Mouse (Mus musculus) hindbrain, embryonic 15.5 days (tissue): Measurements from ENCODE around the gene Zfp36l2. TPM values are rescaled to one million over a fixed set of nuclear protein-coding genes. Genes with fewer than 3 reads are reported as not detected.
"Not testable (repeated sequence)": the region's sequence is repeated elsewhere in the genome, so short reads cannot be mapped to it uniquely, and the experiment has no call there.

Experiments used
- ATAC-seq: fragments of 200-750 bp; cut with Nextera tagmentation; 2 replicates; pipeline ENCODE4 v1.8.0; 2017; ENCODE audit warnings: low read depth, moderate number of reproducible peaks, moderate TSS enrichment; ENCODE audit not compliant: low FRiP score
- H3K27ac ChIP-seq: fragments of 300-500 bp; sonication (generic); replicated peaks from 2 replicates; pipeline ENCODE4 v1.5.1; 2015; ENCODE audit warnings: mild to moderate bottlenecking, inconsistent platforms
- H3K27me3 ChIP-seq: fragments of 300-500 bp; sonication (generic); 2 replicates; pipeline ENCODE4 v1.6.1; 2015; ENCODE audit warnings: control low read depth, inconsistent platforms
- H3K36me3 ChIP-seq: fragments of 300-500 bp; sonication (generic); 2 replicates; pipeline ENCODE4 v1.6.1; 2015; ENCODE audit warnings: control low read depth, inconsistent platforms
- H3K4me1 ChIP-seq: fragments of 300-500 bp; sonication (generic); replicated peaks from 2 replicates; pipeline ENCODE4 v1.6.1; 2015; ENCODE audit warnings: control low read depth, inconsistent platforms
- H3K4me2 ChIP-seq: fragments of 300-500 bp; sonication (generic); 2 replicates; pipeline ENCODE4 v1.6.1; 2015; ENCODE audit warnings: moderate library complexity, mild to moderate bottlenecking, inconsistent platforms
- H3K4me3 ChIP-seq: fragments of 300-500 bp; sonication (generic); 2 replicates; pipeline ENCODE4 v1.5.1; 2015; ENCODE audit warnings: mild to moderate bottlenecking, inconsistent platforms
- H3K9ac ChIP-seq: fragments of 300-500 bp; sonication (generic); 2 replicates; pipeline ENCODE4 v1.6.1; 2015; ENCODE audit warnings: inconsistent platforms
- H3K9me3 ChIP-seq: fragments of 300-500 bp; sonication (generic); 2 replicates; pipeline ENCODE4 v1.6.1; 2016; ENCODE audit warnings: control low read depth, inconsistent platforms
- WGBS: fragments of 180-500 bp; shearing (Covaris S2); methylation state at CpG from one replicate; pipeline ENCODE4 v1.1.7; 2015; 5-methylcytosine and 5-hydroxymethylcytosine counted together
- polyA plus RNA-seq: library from polyadenylated mRNA; unstranded; fragments of >200 nt; fragmentation: Nextera tagmentation; extraction: Ambion mirVana; gene quantifications from 2 replicates; pipeline ENCODE4 v1.2.1, GENCODE M21; 2015

Zfp36l2 gene
- polyA plus RNA-seq, 1 experiment from 2014 or later = 5.1 TPM

DNA sequence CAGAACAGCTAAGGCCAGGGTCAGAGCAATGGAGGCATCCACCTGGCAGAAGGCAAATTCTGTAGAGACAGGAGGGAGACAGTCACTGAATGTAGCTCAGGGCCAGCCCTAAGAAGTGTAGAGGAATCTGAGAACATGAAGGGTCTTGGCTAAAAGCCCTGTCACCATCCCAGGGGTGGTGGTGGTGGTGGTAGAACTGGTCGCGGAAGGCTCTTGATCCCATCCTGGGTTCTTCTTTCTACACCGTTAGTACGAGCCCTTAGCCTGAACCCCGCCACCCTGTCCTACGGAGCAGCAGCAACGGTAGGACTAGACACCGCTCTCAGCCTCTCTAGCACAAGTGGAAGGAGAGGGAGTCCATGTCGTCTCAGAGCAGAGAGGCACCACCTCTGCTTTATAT is 5.7 kb upstream of the Zfp36l2 start:
- WGBS = 92% methylated on average over 9 of the region's 9 CpGs
- H3K4me2 ChIP-seq = no peak overlapping the region

GRCm38 (mm10) chr17:84191946-84192345 is 4.2 kb upstream of the Zfp36l2 start:
- no peak for ATAC-seq

More for the DNA sequence above, 5.7 kb upstream of the Zfp36l2 start:
- Histone ChIP-seq H3K9me3 (no peaks in the 10 kb centered on the region), H3K9ac (no peak overlapping the region), H3K27ac (no peak overlapping the region), H3K36me3 (0 out of 2 replicates have a peak, but pooled peaks cover 2% of the 10 kb centered on the region), H3K4me3 (no peak overlapping the region), H3K4me1 (peaks cover 9% of the 10 kb centered on the region), H3K27me3 (0 out of 2 replicates have a peak, but pooled peaks cover 3% of the 10 kb centered on the region)
- ATAC-seq = no peak

DNA sequence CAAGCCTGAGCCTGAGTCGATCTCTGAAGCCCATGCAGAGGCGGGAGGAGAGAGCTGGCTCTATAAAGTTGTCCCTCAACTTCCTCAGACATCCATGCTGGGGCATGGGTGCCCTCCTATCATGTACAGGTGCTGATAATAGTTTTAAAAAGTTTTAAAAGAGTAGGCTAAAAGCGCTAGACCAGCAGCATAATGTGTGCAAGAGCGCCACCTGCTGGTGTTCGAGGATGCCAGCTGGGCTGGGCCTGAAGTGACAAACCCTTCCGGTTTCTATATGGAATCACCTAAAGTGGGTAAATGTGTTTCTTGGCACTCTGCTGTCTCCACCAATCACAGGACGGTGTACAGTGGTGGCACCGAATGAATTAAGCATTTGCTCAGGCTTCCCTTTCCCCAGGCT is 3.1 kb upstream of the Zfp36l2 start:
- Histone ChIP-seq H3K27ac (no peak overlapping the region), H3K4me3 (no peak overlapping the region), H3K9me3 (no peaks in the 10 kb centered on the region), H3K27me3 (0 out of 2 replicates have a peak, but pooled peaks cover 3% of the 10 kb centered on the region), H3K36me3 (0 out of 2 replicates have a peak, but pooled peaks cover 2% of the 10 kb centered on the region), H3K4me2 (no peak overlapping the region), H3K4me1 (peaks cover 25% of the 10 kb centered on the region), H3K9ac (no peak overlapping the region)
- no peak for ATAC-seq
- 30% methylated on average over 8 of the region's 8 CpGs for WGBS

More at GRCm38 (mm10) chr17:84191946-84192345, 4.2 kb upstream of the Zfp36l2 start:
- WGBS = 93% methylated on average over 4 of the region's 4 CpGs
- no peak overlapping the region for H3K4me2 ChIP-seq
- H3K9ac ChIP-seq = no peak overlapping the region
- peaks cover 15% of the 10 kb centered on the region for H3K4me1 ChIP-seq
- no peaks in the 10 kb centered on the region for H3K9me3 ChIP-seq
- H3K27ac ChIP-seq = no peak overlapping the region
- H3K27me3 ChIP-seq = 0 out of 2 replicates have a peak, but pooled peaks cover 3% of the 10 kb centered on the region
- 0 out of 2 replicates have a peak, but pooled peaks cover 2% of the 10 kb centered on the region for H3K36me3 ChIP-seq
- no peak overlapping the region for H3K4me3 ChIP-seq

GRCm38 (mm10) chr17:84189127-84189854 is 1.5 kb upstream of the Zfp36l2 start:
- Histone ChIP-seq H3K27me3 (peaks cover 8% of the 10 kb centered on the region), H3K36me3 (0 out of 2 replicates have a peak, but pooled peaks cover 2% of the 10 kb centered on the region), H3K4me1 (peaks cover 30% of the 10 kb centered on the region), H3K4me3 (0 out of 2 replicates have a peak overlapping the region, but pooled peaks have one; percentile 55), H3K9me3 (no peaks in the 10 kb centered on the region), H3K27ac (peak overlapping the region; percentile 77), H3K9ac (no peak overlapping the region), H3K4me2 (peak overlapping the region; percentile 77)
- 72% methylated on average over 5 of the region's 5 CpGs for WGBS
- ATAC-seq = no peak

DNA sequence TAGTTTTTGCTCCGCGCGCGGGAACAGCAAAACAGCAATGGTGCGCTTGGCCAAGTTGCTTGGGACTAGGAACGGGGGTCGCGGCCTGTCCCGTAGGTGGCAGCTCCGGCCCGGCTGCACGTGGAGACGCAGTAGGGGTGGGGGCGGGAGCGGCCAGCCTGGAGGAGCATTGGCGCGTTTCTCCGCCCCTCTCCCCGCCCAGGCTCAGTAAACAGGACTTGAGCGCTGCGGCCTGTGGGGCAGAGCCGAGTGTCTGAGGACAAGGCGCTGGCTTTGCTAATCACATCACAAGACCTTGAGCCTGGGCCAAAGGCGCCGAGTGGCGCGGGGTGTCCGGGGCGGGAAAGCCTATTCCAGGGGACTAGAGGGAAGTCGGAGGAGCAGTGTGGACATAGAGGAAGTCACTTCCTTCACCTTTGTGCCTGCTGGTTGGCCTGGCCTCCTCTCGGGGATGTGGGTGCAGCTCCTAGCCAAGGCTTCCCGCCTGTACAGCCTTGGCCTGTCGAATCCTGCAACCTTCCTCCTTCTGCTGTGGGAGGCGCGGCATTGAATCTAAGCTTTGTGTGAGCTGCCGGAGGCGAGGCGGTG is 721 bp upstream of the Zfp36l2 start:
- 0 out of 2 replicates have a peak, but pooled peaks cover 2% of the 10 kb centered on the region for H3K36me3 ChIP-seq
- H3K4me3 ChIP-seq = peak overlapping the region; percentile 55
- H3K4me2 ChIP-seq = peak overlapping the region; percentile 77
- peaks cover 32% of the 10 kb centered on the region for H3K4me1 ChIP-seq
- H3K9me3 ChIP-seq = no peaks in the 10 kb centered on the region
- peak overlapping the region; percentile 77 for H3K27ac ChIP-seq
- WGBS = 3% methylated on average over 38 of the region's 38 CpGs
- H3K9ac ChIP-seq = peak overlapping the region; percentile 41
- peaks cover 8% of the 10 kb centered on the region for H3K27me3 ChIP-seq
- ATAC-seq = peak; percentile 81

- not testable (repeated sequence) for H3K9me3 ChIP-seq, H3K36me3 ChIP-seq
- peaks cover 11% of the 10 kb centered on the region for H3K27me3 ChIP-seq
- H3K4me2 ChIP-seq = peak overlapping the region; percentile 77
- peaks cover 42% of the 10 kb centered on the region for H3K4me1 ChIP-seq
- WGBS = 1% methylated on average over 9 of the region's 37 CpGs
- peak overlapping the region; percentile 53 for H3K9ac ChIP-seq
- peak; percentile 19; the same call in 1 of the 2 replicates for ATAC-seq
- H3K4me3 ChIP-seq = peak overlapping the region; percentile 55
- H3K27ac ChIP-seq = peak overlapping the region; percentile 79
These were observed 483 bp downstream of the Zfp36l2 start for GRCm38 (mm10) chr17:84187264-84187663.

DNA sequence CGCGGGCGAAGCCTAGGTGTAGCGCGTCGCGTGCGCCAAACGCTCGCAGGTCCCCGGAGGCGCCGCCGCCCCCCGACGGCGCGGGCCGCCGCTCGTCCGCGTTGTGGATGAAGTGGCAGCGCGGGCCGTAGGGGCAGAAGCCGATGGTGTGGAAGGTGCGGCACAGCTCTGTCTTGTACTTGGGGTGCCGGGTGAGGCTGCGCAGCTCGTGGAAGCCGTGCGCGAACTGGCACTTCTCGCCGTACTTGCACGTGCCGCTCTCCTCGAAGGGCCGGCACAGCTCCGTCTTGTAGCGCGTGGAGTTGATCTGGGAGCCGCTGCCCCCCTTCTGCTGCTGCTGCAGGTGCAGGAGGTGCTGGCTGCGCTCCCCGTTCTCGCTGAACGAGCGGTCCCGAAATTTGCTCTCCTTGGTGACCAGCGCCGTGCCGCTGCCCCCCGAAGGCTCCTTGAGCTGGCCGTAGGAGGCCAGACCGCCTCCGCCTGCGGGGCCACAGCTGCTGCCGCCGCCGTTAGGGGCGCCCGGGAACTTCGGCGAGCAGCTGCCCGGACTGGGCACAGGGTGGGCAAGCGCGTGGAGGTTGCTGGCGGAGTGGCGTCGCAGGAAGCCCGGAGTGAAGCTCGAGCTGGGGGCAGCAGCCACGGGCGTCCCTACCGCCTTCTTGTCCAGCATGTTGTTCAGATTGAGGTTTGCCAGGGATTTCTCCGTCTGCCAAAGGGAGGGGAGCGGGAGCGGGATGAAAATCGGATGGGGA is 1.1 kb downstream of the Zfp36l2 start:
- WGBS = under 1% methylated on average over 79 of the region's 80 CpGs
- ATAC-seq = no peak
- no peaks in the 10 kb centered on the region for H3K9me3 ChIP-seq

GRCm38 (mm10) chr17:84185581-84186450 is 1.9 kb downstream of the Zfp36l2 start:
- H3K27me3 ChIP-seq = peaks cover 16% of the 10 kb centered on the region
- H3K36me3 ChIP-seq = no peaks in the 10 kb centered on the region
- under 1% methylated on average over 103 of the region's 108 CpGs for WGBS
- H3K9ac ChIP-seq = peak overlapping the region; percentile 53
- peak overlapping the region; percentile 79 for H3K27ac ChIP-seq
- ATAC-seq = no peak
- H3K9me3 ChIP-seq = no peaks in the 10 kb centered on the region
- H3K4me2 ChIP-seq = peak overlapping the region; percentile 54
- H3K4me1 ChIP-seq = peaks cover 45% of the 10 kb centered on the region
- peak overlapping the region; percentile 46 for H3K4me3 ChIP-seq

More for the DNA sequence above, 1.1 kb downstream of the Zfp36l2 start:
- Histone ChIP-seq H3K27me3 (peaks cover 16% of the 10 kb centered on the region), H3K9ac (peak overlapping the region; percentile 53), H3K27ac (peak overlapping the region; percentile 79), H3K36me3 (no peaks in the 10 kb centered on the region), H3K4me1 (peaks cover 44% of the 10 kb centered on the region), H3K4me2 (peak overlapping the region; percentile 54), H3K4me3 (peak overlapping the region; percentile 46)

- H3K36me3 ChIP-seq = no peaks in the 10 kb centered on the region
- H3K9me3 ChIP-seq = no peaks in the 10 kb centered on the region
- H3K4me2 ChIP-seq = peak overlapping the region; percentile 54
- H3K4me1 ChIP-seq = peaks cover 49% of the 10 kb centered on the region
- peaks cover 16% of the 10 kb centered on the region for H3K27me3 ChIP-seq
- ATAC-seq = no peak
- H3K9ac ChIP-seq = peak overlapping the region; percentile 30; the same call in 1 of the 2 replicates
- H3K27ac ChIP-seq = peak overlapping the region; percentile 46; the same call in 1 of the 2 replicates
- H3K4me3 ChIP-seq = peak overlapping the region; percentile 46
- WGBS = 11% methylated on average over 7 of the region's 7 CpGs
These were observed 2.7 kb downstream of the Zfp36l2 start for GRCm38 (mm10) chr17:84185011-84185411.

DNA sequence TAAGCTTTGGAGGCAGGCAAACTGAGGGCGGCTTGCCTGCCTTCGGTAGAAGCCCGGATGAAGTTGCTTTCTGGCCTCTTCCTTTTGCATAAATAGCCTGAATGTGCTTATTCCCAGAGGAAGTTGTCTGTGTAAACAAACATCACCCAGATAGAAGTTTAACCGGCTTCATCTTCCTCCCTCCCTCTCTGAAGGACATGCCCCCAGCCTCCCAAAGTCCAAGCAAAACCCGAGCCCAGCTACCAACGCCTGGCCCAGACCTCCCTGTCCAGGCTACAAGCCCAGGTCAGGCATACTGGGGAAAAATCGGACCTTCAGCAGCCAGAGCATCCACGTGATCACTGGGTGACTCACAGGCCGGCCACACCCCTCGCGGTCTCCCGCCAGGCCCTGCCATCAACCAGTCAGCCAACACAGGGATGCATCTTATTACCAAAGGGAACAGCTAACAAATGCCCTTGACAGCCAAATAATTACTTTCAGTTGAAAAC is 4.4 kb downstream of the Zfp36l2 start:
- Histone ChIP-seq H3K4me2 (peak overlapping the region; percentile 44), H3K9me3 (no peaks in the 10 kb centered on the region), H3K9ac (no peak overlapping the region), H3K27me3 (peaks cover 13% of the 10 kb centered on the region), H3K36me3 (no peaks in the 10 kb centered on the region), H3K4me3 (peak overlapping the region; percentile 17), H3K27ac (peak overlapping the region; percentile 72), H3K4me1 (peaks cover 40% of the 10 kb centered on the region)
- WGBS = 9% methylated on average over 12 of the region's 12 CpGs
- ATAC-seq = no peak
